Mouse (Mus musculus) adipocyte (in vitro differentiated cells): ENCODE data around the gene Exoc6.
"Not testable (repeated sequence)": the region's sequence is repeated elsewhere in the genome, so short reads cannot be mapped to it uniquely, and the experiment has no call there.

ENCODE experiments used
- DNase-seq: peaks from one replicate; pipeline ENCODE4 v3.0.0-alpha.2; 2016; ENCODE audit warnings: low spot score

Exoc6 gene

GRCm38 (mm10) chr19:37550101-37551039, at the start of gene Exoc6:
Gene Exoc6, plus strand, starts transcription at chr19:37550418.
- DNase-seq = peak; percentile 69

DNA sequence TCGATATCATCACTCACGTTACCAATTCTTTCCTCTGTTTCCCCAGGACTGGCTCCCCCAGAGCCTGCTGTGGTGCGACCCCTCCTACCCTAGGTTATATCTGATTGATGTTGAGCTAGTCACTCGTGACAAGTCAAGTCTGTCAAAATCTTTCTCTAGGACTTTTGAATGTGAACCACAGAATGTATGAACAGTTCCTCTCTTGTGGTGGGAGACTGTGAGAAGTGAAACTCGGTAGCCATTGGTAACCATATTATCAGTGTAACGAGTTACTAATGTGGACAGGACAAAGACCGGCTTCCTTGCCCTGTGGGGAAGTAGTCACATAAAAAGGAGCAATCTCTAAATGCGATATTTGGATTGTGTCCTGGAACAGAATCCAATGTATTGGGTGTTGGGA, 47.2 kb upstream of the Exoc6 start:
- no peak for DNase-seq

GRCm38 (mm10) chr19:37506066-37506465, 44.2 kb upstream of the Exoc6 start:
- DNase-seq = no peak

GRCm38 (mm10) chr19:37506614-37507013, 43.6 kb upstream of the Exoc6 start:
- DNase-seq = no peak

GRCm38 (mm10) chr19:37509725-37510124, 40.5 kb upstream of the Exoc6 start:
- peak; percentile 79 for DNase-seq

DNA sequence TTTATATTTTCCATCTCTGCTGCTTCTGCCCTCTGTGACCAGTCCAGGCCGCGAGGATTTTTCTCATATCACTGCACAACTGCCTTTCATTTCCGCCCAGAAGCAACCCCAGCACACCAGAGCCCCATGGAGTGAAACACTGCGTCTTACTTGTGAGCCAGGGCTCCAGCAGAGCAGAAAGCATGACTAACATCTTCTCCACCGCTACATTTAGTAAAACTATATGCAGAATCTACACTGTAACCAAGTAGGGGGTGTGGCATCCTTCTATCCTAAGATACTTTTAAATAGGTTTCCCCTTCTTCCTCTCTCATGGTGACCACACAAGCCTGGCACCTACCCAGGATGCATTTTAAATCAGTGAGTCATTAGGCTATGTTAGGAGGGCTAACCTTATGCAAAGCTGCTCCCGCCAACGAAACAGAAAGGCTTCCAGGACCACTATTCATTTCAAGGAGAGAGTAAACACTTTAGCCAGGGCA, 35.4 kb upstream of the Exoc6 start:
- DNase-seq = no peak

- no peak for DNase-seq
Observed at GRCm38 (mm10) chr19:37517419-37517818, 32.8 kb upstream of the Exoc6 start.

DNA sequence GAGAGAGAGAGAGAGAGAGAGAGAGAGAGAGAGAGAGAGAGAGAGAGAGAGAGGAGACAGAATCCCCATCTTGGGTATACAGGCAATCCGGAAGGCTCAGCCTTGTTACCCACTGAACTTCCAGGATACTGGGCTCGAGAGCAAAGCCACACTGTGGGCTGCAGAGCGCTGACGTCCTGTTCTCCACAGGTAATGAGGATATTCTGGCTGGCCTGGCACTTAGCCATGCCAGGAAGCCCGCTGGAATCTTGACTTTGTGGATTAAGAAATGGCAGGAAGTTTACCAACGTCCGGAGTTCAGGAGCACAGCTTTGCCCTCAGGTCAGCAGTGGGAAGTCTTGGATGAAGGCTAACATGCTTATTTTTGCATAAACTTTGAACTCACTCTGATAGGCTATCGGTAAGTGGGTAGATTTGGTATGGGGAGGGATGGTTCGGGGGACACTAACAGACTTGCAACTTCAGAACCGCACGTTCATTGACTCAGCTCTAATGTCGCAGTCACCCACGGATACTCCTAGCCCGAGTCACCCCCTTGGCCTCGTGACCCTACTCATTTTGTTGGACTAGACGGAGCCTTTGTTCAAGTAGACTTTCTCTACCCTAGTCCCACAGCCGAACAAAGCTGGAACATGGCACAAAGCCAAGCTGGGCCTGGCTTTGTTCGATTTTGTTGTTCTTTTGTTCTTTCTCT, 29.3 kb upstream of the Exoc6 start:
- no peak for DNase-seq

DNA sequence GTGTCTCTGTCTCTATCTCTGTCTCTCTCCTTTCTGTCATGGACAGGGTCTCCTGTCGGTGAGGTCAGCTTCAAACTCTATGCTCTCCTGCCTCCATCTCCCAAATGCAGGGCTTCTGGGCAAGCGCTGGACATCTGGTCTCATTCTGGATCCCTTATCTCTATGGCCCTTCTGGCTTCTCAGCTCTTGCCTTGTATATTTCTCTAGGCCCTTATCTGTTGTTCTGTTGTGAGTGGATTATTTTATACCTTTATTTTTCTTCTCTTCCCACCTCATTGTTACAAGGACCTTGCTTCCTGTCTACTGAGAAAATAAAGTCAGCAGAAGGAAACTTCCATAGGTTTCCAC, 28.8 kb upstream of the Exoc6 start:
- DNase-seq = no peak

DNA sequence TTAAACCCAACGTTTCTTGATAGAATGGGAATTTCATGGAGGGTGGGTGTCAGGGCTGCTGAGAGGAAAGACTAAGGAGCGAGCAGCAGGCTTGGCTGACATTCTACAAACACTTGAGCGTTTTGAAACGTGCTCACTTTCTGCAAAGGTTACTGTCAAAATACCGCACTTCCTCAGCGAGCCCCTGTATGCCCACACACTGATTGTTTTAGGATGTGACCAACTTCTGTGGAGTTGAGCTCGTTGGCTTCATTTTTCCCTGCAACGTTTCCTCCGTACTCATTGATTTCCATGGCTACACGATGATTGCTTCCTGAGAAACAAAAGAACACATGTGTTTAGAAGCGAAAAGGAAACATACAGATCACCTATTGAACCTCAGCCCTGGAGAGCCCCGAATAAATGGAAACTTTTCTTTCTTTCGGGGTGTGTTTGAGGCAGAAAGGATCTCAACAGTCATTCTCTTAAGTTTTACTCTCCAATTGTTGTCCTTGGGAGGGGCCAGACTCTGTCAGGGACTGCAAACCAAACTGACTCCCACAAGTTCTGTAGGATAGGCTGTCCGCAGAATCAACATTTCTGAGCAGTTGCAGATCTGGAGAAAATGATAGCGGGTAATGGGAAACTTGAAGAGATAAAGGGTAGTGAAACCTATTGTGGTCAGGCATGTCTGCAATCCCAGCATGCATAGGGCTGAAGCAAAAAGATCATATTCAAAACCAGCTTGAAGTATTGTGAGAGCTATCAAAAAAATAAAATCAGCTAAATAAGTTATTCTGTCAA, 26.7 kb upstream of the Exoc6 start:
- DNase-seq = no peak

GRCm38 (mm10) chr19:37525925-37526324, 24.3 kb upstream of the Exoc6 start:
- no peak for DNase-seq

DNA sequence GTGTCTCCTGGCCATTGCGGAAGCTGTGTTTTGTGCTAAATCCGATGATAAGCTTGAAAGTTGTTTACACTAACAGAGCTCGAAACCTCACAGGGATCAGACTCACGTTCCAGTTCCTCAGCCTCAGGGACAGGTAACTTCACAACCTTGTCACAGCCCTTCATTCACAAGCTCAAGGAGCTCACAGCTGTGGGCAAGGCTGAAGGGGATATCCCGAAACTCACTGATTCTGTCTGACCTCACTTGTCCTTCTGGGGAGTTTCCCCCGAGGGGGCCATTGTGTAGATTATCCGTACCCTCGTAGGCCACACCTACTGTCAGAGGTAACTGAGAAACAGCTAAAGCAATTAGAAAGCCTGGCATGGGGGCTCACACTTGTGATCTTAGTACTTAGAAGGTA, 23.4 kb upstream of the Exoc6 start:
- DNase-seq = no peak

DNA sequence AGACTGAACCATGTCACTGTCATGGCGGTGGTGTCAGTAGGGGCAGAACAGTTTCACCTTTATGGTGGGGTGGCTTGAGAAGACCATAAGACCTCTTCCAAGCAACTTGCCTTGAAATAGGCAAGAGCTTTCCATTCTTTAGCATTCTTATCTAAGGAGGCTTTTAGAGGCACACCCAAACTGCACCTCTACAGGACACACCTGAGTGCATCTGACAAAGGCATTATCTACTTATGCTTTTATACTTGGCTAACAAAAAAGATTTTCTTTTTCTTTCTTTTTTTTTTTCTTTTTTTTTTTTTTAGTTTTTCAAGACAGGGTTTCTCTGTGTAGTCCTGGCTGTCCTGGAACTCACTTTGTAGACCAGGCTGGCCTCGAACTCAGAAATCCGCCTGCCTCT, 22.5 kb upstream of the Exoc6 start:
- DNase-seq = not testable (repeated sequence)

- DNase-seq = no peak
Observed at GRCm38 (mm10) chr19:37528581-37528980, 21.6 kb upstream of the Exoc6 start.

DNA sequence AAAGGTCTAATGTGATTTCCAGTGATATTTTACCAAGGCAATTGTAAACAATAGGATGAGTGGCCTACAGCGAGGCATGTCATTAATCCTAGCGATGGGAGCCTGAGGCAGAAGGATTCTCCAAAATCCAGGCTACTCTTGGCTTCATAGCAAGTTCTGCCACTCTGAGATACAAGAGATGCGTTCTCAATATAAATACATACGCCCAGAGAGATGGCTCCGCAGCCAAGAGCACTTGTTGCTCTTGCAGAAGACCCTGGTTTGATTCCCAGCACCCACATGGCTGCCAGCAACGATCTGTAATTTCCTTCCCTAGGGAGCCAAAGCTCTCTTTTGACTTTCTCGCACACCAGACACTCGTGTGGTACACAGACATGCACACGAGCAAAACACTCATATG, 20.9 kb upstream of the Exoc6 start:
- no peak for DNase-seq

DNA sequence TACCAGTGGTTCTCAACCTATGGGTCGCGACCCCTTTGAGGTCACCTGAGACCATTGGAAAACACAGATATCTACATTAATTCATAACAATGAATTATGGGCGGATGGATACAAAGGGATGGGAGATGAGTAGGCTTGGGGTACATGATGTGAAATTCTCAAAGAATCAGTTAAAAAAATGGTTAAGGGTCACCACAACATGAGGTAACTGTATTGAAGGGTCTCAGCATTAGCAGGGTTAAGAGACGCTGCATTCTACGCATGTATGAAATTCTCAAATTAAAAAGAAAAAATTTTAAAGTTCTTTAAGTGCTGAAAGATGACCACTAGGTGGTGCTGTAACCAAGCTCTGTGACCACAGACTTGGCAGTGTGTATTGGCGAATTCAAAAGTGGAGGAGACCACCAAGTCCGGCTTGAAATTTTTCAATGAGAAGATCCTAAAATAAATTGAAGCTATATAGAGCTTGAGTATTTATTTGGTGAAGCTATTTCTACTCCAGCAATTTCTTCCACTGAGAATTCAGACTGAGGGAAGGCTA, 20.2 kb upstream of the Exoc6 start:
- DNase-seq = peak; percentile 75

DNA sequence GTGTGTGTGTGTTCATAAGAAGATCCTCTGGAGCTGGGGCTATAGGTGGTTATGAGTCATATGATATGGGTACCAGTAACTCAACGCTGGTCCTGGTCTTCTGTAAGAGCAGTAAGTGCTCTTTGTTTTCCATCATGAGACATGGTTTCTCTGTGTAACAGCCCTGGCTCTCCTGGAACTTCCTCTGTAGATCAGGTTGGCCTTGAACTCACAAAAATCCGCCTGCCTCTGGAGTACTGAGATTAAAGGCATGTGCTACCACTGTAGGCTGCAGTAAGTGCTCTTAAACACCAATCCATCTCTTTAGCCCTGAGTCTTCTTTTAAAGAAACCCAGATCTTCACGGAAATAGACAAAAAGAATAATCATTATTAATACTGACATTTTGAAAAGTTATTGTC, 19.6 kb upstream of the Exoc6 start:
- no peak for DNase-seq

DNA sequence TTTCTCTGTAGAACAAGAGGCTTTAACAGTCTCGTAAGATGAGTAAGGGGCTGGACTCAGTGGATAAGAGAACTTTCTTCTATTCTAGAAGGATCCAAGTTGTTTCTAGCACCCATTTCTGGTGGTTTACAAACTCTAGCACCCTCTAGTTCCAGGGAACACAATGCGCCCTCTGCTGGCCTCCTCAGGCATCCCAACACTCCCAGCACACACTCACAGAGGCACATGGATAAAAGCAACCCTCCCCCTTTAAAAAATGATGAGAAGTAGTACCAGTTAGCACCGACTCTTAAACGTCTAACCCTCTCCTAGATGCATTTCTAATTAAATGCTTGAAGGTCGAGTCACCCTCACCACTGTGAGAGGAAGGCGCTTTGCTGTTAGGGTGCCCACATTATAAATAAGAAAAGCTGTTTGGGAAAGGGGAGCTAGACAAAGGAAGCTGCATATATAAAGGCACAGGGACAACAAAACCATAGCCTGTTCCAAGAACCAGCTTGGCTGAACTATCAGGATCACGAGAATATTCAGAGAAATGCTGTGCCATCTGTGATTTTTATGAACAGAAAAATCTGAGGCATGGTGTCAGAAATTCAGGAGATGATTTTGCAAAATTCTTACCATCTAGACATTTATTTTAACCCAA, 18.9 kb upstream of the Exoc6 start:
- no peak for DNase-seq

DNA sequence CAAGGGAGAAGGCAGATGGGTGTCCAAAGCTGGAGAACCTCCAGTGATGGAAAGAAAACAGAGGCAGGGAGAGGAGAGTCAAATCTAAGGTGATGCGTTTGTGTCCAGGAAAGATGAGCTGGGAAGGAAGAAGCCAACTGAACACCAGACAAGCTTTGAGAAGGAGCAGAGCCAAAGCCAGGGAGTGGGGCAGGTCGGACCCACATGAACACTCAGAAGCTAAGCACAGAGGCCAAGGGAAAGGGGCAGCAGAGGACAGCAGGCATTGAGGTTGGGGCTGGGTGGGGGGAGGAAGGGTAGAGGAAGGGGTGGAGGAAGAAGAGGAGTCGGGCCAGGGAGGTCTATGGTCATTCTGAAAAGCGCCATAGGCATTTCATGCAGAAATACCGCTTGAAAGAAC, 17.0 kb upstream of the Exoc6 start:
- DNase-seq = no peak

GRCm38 (mm10) chr19:37534737-37535365, 15.4 kb upstream of the Exoc6 start:
- DNase-seq = no peak

GRCm38 (mm10) chr19:37536426-37536825, 13.8 kb upstream of the Exoc6 start:
- peak; percentile 45 for DNase-seq
